Mouse (Mus musculus): ENCODE data around the gene Zbp1. TPM values are rescaled to one million over a fixed set of nuclear protein-coding genes. Genes with fewer than 3 reads are reported as not detected.

Gene Zbp1
- total RNA-seq (2015) (2.0 and 5.3 TPM in 2 replicates), total RNA-seq (2017) (2.5 and 2.9 TPM in 2 replicates)

DNA sequence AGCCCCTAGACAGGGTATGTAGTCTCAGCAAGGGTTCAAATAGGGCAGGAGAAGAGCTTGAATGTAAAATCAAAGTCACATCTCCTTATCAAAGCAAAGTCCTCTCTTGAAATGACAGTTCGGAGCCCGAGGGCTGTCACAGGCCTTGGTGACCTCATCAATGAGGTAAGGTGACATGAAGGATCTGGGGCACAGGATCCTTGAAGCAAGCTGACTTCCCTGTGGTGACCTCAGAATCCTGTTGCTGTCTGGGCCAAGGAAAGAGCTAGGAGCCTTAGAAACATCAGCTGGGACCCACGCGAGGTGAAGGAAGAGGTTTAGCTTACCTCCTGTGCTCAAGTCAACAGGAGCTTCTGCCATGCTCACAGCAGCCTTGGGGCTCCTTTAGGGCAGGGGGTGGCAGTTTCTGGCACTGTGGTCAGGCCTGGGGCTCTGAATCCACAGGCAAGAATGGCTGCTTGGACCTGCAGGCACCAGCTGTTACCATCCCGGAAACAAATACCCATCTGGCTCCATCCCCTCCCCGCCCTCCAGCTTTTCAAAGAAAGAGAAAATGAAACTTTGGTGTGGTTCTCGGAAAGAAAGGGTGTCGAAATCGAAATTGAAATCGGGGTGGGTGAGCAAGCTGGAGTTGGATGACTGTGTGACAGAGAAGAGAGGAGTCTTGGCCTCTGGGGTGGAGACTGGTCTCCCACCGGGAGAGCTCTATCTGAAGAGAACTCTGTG is at the start of gene Zbp1:
TSS of gene Zbp1 (minus strand) at position 508 of the 726 bp plus-strand sequence.
- ATAC-seq (replicated peaks; ENCODE audit: poor library complexity), result peak; percentile 77

DNA sequence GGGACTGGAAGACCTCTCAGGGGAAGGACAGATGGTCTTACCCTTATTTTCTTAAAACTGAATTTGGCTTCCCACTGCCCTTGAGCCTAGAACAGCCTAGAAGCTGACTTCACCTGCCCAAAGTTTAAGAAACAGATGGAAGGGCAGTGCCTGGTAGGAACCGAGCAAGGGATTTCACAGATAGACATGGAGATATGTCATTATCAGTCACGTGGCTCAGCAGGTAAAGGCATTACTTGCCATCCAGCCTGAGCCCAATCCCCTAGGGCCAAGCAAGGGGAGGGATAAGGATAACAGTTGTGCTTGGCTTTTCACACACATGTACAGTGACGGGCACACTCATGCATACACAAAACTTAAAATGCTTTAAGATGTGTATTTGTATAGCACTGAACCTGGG is 48.8 kb upstream of the Zbp1 start:
- no peak for ATAC-seq (replicated peaks; ENCODE audit: poor library complexity)

DNA sequence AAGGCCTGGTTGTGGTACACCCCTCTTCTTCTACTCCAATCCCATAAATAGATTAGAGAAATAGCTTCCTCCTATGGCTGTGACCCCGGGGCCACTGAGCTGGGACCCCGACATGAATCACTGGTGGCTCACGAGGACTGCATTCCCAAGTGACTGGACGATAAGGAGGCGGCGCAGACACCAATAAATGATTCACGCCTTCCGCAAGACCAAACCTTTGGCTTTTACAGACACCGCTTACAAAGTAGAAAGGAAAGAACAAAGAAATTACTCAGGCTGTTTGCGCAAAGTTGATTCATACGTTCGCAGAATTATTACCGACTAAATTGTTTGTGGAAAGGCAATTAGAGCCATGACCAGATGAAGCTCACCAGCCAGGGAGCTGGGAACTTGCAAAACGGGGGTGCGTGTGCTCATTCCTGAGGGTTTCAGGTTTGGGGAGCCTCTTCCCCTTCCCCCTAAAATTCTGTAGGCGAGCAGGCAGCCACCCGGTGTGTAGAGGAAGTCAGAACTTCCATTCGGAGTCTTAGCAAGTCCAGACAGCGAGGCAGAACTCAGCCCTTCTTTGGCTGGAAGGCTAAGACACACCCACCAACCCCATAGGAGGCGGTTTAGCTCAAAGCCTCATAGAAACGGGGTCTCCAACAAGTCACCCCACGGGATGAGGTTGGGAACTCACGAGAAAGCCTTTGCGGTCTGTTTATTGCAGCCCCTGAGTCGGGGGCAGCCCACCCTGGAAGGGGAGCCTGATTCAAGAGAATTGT is 47.8 kb upstream of the Zbp1 start:
- ATAC-seq (replicated peaks; ENCODE audit: poor library complexity), result no peak

DNA sequence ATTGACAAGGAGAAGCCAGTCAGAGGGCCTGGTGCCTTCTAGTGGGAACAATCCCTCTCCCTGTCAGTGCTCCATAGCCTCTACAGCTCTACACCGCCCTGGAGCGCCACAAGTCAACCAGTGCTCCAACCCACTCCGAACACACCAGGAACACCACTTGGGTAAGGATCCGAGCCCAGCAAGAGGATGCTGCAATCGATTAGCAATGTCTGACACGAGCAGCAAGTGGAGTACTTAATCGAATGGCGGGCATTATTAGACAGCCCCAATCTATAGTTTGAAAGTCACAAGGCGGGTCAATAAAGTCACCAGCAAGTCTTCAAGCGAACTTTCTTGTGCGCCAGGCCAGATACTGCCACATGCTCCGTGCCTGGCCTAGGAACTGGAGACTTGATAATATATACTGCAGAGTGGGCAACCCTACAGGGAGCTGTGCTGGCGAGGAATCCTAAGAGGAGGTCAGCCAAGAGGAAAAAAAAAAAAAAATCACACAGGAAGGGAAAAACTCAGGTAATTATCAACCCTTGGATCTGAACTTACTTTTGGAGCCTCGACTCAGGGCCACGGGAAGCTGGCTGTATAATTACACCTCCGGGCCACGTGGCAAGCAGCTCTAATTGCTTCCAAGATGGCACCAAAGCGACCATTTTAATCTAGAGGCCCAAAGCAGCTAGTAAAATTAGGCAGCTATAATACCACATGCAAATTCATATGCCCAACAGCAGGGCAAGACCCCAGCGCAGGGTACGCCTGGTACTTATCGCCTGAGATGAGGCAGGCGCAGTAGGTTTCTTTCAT is 46.9 kb upstream of the Zbp1 start:
- ATAC-seq (replicated peaks; ENCODE audit: poor library complexity), result no peak

DNA sequence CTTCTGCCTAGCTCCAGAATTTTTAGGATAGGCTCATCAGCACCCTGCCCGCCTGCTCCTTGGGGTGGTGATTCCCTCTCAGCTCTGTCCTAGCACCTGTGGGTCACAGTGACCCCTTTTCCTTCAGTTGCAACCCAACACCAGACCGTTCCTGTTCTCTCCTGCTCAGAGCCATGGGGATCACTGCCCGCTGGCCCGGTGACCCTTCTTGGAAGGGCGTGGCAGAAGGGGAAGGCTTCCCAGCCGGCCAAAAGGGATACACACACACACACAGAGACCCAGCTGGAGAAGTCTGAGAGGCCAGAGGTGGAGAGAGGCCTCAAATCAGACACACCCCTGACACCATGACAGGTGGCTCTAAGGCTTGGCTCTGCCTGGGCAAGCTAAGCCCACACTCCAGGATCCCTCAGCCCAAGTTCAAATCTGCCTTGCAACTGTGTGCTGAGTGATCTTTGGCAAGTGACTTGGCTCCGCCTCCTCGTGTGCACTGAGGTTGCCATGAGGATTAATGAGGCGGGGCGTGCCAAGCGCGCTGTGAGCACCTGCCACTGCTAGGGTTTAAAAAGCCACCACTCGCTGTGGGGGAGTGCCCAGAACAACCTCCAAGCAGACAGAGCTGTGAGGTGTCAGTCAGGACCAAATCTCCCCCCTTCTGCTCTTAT is 45.9 kb upstream of the Zbp1 start:
- peak; percentile 57 for ATAC-seq (replicated peaks; ENCODE audit: poor library complexity)

DNA sequence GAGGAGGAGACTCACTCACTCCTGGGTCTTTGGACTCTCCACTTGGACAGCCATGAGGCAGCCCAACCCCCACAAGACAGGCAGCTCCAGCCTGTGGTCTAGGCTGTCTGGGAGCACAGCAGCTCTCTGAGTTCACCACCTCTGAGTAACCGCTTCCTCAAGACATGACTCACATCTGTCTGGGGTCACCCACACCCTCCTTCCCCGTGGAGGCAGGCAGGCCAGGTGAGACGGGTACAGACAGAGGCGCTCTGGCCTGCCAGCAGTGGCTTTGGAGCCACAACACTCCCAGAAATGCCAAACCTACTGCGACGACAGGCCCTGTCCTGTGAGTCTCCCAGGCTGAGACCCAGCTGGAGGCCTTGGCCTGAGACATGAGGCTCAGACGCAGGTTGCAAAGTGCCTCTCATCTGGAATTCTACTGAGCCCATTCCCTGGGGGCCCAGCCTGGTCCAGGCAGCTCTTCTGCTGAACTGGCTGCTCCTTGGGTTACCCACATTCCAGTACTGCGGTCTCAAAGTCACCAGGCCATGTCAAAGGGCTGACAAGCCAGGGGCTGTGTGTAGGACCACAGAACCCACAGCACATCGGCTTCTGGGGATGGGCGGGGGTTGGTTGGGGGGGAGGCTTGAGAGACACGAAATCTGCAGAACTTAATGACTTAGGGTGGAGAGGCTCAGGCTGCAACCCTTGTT is 45.1 kb upstream of the Zbp1 start:
- ATAC-seq (replicated peaks; ENCODE audit: poor library complexity), result peak; percentile 77

DNA sequence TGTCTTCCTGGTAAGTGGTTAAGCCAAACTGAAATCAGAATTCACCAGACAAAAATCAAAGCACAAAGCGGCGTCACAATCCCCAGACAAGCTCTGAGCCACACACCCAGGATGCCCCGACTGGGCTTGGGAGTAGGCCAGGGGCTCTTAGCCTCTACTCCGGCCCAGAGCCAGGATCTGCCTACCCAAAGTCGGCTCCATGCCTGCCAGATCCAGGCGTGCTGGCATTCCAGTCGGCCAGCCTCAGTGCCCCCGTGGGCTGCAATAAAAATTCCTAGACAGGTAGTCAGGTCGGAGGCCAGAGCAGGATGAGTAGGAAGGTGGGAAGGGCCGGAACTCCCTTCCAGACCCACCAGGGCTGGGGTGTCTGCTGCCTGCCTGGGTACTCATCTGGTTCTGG is 42.8 kb upstream of the Zbp1 start:
- no peak for ATAC-seq (replicated peaks; ENCODE audit: poor library complexity)

DNA sequence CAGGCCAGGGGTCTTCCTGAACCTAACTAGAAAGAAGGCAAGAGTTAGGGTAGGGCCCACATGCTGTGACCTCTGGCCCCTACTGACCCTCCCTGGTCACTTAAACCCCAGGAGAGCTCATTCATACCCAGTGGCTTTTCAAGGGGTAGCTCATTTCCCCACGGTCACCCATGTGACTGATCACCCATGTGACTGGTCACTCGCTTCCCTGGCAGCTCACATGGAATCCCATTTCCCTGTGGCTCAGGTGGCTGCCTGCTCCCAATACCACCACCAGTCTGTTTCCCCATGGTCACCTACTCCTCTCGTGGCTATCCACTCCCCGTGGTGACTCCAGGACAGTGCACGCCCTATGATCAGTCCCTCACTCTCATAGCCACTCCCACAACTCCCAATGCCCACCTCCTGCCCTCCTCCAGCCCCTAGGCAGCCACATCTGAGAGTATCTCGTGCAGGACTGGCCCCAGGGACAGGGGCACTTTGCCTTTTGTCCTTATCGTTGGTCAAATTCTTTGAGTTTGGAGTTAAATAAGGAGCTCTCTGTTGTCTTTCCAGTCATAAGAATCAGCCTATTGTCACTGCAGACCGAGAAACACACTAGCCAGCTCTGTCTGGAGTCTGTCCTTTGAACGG is 39.9 kb upstream of the Zbp1 start:
- no peak for ATAC-seq (replicated peaks; ENCODE audit: poor library complexity)

DNA sequence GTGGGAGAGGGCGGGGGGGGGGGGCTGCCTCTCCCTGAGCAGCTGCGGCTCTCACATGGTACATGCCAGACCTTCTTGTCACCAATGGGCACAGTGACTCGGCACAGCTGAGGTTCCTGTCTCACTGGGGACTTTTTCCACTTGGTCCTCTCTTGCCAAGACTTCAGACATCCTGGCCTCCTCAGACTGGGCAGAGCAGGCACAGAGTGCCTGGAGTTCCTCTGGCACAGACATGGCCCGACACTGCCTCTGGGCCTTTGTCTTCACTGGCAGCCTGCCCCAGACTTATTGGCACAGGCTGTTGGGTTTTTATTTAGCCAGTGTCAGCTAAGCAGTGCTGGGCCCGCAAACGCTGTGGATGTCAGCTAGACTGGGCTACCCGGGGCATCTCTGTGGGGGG is 38.9 kb upstream of the Zbp1 start:
- no peak for ATAC-seq (replicated peaks; ENCODE audit: poor library complexity)

DNA sequence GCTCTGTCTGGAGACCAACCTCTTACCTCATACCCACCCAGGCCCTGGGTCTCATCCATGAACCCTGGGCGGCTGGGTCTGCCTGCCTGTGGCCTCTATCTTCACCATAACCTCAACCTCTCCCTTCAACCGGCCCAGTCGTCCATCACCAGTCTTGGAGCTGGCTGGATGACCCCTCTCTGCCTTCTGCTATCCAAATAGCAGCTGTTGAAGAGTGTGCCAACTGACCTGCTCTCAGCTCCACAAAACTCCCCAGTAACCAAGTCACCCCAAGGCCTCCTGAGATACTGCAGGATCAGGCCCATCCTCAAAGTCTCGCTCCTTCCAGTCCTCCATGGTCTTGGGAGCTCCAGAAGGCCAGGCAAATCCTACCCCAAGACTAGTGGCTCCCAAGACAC is 37.8 kb upstream of the Zbp1 start:
- ATAC-seq (replicated peaks; ENCODE audit: poor library complexity), result no peak

DNA sequence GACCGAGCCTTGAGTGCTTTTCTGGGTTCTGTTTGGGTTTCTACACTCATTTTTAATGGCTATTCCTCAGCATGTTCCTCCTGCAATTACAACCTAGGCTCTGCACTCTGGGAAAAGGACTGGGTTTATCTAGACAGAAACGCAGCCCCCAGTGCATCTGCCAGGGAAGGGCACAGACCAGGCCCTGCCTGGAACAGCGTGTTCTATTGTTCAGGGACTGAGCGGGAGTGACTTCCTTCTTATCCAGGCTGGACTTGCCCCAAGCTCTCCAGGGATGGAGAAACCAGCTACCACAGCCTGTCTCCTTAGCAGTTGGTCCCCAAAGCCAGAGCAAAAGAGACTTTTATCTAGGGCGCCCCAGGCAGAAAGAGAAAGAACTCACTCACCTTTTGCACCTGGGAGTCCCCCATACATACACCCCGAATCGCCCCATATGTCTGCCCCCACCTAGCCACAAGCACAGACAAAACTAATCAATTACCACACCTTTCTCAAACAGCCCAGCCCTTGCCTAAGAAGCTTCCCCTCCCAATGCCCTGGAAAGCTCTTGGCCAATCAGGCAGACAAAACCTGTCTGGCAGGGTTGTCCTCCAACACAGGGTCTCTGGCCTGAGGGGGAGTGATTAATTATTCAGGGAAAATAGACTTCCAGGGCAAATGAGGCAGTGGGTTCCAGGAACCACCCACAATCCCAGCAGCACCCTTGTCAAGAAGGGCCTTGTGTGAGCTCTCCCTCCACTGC is 37.3 kb upstream of the Zbp1 start:
- ATAC-seq (replicated peaks; ENCODE audit: poor library complexity), result no peak

DNA sequence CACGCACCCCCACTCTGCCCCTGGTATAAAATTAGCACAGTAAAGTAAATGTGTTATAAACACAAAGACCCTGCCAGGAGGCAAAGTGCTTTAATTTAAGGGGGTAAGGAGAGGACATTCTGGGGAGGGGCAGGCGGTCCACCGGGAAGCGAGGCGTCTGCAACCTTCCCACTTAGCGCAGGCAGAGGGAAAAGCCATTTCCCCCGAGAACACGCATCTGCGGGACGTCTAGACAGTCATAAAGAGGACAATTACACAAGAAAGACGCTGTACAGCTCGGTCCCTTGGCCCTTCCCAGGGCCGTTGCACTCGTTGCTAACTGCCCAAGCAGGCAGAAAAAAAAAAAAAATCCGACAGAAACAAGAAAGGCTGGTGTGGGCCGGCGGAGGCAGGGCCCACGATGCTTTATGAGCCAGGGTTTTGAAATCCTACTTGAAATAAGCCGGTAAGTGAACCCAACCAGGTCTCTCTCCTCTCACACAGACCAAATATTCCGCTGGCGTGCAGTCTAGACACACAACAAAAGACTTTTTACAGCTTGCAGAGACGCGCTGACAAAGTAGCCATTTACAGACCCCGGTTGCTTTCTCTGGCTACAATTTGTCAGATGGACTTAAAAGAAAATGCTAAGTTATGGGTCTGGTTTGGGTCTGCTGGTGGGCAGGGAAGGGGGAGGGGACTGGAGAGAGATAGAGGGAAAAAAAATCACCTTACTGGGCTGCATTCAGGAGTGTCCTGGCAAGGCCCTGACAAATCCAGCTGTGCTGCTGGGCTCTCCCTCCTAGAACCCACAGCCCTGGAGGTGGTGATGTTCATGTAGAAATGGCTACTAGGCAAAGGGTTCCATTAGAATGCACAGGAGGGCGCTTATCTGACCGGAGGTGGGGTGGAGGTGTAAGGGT is 35.3 kb upstream of the Zbp1 start:
- ATAC-seq (replicated peaks; ENCODE audit: poor library complexity), result no peak

DNA sequence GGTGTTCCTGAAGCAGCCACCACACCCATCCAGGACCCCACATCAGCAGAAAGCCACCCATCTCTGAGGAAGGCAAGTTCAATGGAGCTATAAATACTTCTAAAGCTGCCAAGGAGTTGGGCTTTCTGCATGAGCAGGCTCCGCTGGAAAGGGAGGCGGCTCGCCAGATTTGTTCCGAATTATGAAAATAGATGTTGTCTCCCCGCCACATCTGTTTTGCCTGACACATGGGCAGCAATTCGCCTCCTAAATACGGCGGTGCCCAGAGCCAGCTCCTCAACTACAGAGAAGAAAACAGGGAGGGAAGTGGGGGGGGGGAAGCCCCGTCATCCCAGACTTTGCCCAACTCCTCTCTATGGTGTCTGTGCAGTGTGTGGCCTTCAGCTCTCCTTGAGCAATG is 33.0 kb upstream of the Zbp1 start:
- no peak for ATAC-seq (replicated peaks; ENCODE audit: poor library complexity)

DNA sequence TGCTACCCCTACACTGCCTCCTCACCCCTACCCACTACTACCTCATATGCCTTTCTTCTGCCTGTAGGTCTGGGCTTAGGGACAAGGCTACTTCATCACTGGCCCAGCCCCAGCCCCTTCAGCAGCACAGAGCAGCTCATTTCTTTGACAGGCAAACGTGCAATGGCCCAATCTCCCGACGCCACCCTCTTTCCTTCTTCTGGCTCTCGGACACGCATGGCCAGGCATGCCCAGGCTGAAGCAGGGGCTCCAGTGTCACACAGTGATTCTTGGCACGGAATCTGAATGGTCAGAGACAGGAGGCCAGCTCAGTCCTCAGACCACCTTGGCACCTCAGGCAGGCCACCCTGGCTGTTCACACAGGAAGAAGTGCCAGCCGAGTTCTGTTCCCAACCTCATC is 32.4 kb upstream of the Zbp1 start:
- no peak for ATAC-seq (replicated peaks; ENCODE audit: poor library complexity)

DNA sequence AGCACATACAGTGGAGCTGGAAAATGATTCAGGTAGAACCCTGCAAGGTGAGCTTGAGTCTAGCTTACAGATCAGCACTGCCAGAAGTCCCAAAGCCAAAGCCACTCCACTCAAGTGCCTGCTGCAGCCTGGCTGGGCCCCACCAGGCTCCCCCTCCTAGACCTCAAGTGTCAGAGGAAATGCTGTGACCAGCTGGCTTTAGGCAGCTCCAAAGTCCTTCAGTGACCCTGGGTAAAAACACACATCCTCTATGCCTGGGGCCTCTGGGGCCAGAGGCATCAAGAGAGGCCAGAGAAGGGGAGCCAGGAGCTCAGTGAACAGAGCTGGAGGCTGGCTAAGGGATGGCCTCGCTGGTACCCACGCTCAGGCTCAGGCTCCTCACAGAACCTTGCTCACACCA is 31.7 kb upstream of the Zbp1 start:
- 0 out of 2 replicates have a peak, but pooled peaks have one; percentile 10 for ATAC-seq (replicated peaks; ENCODE audit: poor library complexity)

DNA sequence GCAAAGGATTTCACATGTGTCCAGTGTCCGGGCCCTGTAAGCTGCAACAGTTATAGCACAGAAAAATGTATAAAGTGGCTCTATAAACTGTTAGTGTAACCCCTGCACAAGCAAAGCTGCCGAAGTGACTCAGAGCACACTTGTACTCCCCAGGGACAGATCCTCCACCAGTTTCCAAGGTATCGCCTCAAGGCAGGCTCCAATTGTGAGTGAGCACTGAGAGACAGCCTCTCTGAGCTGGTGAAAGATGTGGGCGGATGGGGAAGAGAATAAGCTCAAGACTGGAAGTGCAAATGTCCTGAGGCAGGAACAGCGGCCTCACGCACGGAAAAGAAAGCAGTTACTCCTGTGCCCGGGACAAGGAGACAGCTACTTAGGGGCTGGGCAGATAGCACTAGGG is 31.2 kb upstream of the Zbp1 start:
- ATAC-seq (replicated peaks; ENCODE audit: poor library complexity), result no peak

DNA sequence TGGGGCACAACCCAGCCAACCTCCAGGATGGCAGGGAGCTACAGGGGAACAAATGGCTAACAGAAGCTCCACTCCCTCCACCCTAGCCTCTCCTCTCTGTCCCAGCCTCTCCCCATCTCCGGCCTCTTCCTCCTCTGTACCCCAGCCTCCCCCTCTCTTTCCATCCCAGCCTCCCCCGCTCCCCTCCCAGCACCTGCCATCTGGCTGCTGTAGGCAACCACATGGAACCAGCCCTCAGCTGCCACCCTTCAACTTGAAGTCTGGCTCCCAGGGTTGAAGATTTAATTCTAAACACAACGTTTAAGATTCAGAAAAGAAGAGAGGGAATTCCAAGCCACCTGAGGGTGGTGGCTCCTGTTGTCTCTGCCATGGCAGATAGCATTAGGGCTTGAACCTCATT is 30.7 kb upstream of the Zbp1 start:
- ATAC-seq (replicated peaks; ENCODE audit: poor library complexity), result no peak

DNA sequence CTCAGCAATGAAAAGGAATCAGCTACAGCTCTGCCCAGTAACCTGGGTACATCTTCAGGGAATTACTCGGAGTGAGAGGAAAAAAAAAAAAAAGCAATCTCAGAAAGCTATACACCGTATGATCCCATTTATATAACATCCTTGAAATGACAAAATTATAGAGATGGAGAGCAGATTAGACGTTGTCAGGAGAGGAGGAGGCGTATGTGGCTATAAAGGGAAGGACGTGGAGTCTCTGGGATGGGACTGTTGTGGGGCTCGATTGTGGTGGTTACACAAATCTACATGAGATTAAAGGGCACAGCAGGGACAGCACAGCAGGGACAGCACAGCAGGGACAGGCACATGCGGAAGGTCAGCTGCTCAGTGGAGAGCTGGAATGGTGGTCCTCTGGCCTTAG is 30.1 kb upstream of the Zbp1 start:
- no peak for ATAC-seq (replicated peaks; ENCODE audit: poor library complexity)
